Mouse (Mus musculus) embryonic facial prominence, embryonic 14.5 days (tissue): ENCODE data around the gene Pih1d3. TPM values are rescaled to one million over a fixed set of nuclear protein-coding genes. Genes with fewer than 3 reads are reported as not detected.
A peak's percentile ranks its signal among the peaks of the same experiment; 100 is the strongest.

Source experiments
- ATAC-seq: fragments of 200-750 bp; cut with Nextera tagmentation; 2 replicates; pipeline ENCODE4 v1.8.0; 2017; ENCODE audit warnings: low read depth, moderate number of reproducible peaks, moderate TSS enrichment
- DNase-seq: peaks from one replicate; pipeline ENCODE4 v3.0.0-alpha.2; 2015; ENCODE audit warnings: low spot score
- H3K27ac ChIP-seq: fragments of 300-500 bp; sonication (generic); replicated peaks from 2 replicates; pipeline ENCODE4 v1.5.1; 2014; ENCODE audit warnings: low read depth, mild to moderate bottlenecking, low read length, moderate library complexity
- H3K27me3 ChIP-seq: fragments of 300-500 bp; sonication (generic); replicated peaks from 2 replicates; pipeline ENCODE4 v1.6.1; 2014; ENCODE audit warnings: low read length; ENCODE audit not compliant: control insufficient read depth, insufficient read depth
- H3K36me3 ChIP-seq: fragments of 300-500 bp; sonication (generic); 2 replicates; pipeline ENCODE4 v1.6.1; 2014; ENCODE audit warnings: low read length, mixed read lengths; ENCODE audit not compliant: control insufficient read depth, insufficient read depth
- H3K4me1 ChIP-seq: fragments of 300-500 bp; sonication (generic); 2 replicates; pipeline ENCODE4 v1.6.1; 2014; ENCODE audit warnings: antibody characterized with exemption, low read length; ENCODE audit not compliant: control insufficient read depth, insufficient read depth
- H3K4me2 ChIP-seq: fragments of 300-500 bp; sonication (generic); 2 replicates; pipeline ENCODE4 v1.6.1; 2014; ENCODE audit warnings: low read depth, mild to moderate bottlenecking, low read length, moderate library complexity, mixed read lengths
- H3K4me3 ChIP-seq: fragments of 300-500 bp; sonication (generic); 2 replicates; pipeline ENCODE4 v1.5.1; 2014; ENCODE audit warnings: low read depth, mild to moderate bottlenecking, low read length
- H3K9ac ChIP-seq: fragments of 300-500 bp; sonication (generic); 2 replicates; pipeline ENCODE4 v1.6.1; 2014; ENCODE audit warnings: low read depth, mild to moderate bottlenecking, low read length, moderate library complexity, mixed read lengths
- H3K9me3 ChIP-seq: fragments of 300-500 bp; sonication (generic); 2 replicates; pipeline ENCODE4 v1.6.1; 2016; ENCODE audit warnings: low read length; ENCODE audit not compliant: control insufficient read depth
- WGBS: fragments of 180-500 bp; shearing (Covaris S2); extraction: QIAGEN DNeasy Blood & Tissue Kit; methylation state at CpG from one replicate; pipeline ENCODE4 v1.1.7; 2014; 5-methylcytosine and 5-hydroxymethylcytosine counted together
- polyA plus RNA-seq: library from polyadenylated mRNA; unstranded; fragments of >200 nt; fragmentation: Nextera tagmentation; extraction: Ambion mirVana; gene quantifications from 2 replicates; pipeline ENCODE4 v1.2.1, GENCODE M21; 2014

Gene Pih1d3
- polyA plus RNA-seq, 1 experiment from 2014 or later, result not detected

DNA sequence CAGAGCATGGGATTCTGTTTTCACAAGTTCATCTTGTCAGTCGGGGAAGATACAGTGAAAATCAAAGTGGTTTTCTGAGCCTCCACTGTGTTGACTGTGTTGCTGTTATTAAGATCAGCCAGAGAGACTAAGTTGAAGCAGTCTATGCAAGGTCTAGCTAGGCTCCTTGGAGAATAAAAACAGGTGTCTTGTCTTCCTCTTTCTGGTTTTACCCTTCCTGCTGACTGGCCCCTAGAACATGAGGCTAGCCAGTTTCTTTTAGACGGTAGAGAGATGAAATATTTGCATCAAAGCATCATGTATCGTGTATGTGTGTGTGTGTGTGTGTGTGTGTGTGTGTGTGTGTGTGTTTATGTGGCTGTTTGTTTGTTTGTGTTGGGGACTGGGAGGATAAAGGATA is 16.9 kb upstream of the Pih1d3 start:
- Histone ChIP-seq H3K9ac (no peak overlapping the region), H3K27ac (no peak overlapping the region), H3K9me3 (no peaks in the 10 kb centered on the region), H3K36me3 (no peaks in the 10 kb centered on the region), H3K4me1 (no peaks in the 10 kb centered on the region), H3K27me3 (no peaks in the 10 kb centered on the region), H3K4me3 (no peak overlapping the region), H3K4me2 (no peak overlapping the region)
- ATAC-seq (no peak), DNase-seq (no peak)
- WGBS, result 81% methylated on average over 3 of the region's 3 CpGs

DNA sequence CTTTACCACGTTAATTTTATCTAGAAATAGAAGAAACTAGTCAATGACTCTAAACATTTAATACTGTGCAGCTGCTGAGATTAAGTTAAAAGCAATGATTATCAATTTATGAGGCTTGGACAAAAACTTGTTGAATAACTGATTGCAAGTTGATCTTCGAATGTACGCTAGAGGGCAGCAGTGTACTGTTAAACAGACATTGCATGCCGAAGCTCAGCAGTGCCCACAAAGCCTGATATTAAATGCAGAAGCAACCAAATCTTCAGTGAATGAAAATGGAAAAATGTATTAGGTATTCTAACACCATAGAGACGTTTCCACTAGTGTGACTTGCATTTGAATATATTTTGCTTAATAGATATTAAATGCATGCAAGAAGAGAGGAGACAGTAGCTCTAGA is 12.5 kb upstream of the Pih1d3 start:
- Histone ChIP-seq H3K4me1 (no peaks in the 10 kb centered on the region), H3K27ac (no peak overlapping the region), H3K9ac (no peak overlapping the region), H3K4me2 (no peak overlapping the region), H3K4me3 (no peak overlapping the region), H3K36me3 (no peaks in the 10 kb centered on the region), H3K9me3 (no peaks in the 10 kb centered on the region), H3K27me3 (no peaks in the 10 kb centered on the region)
- DNase-seq (peak; percentile 83), ATAC-seq (no peak)
- under 1% methylated on average over 5 of the region's 5 CpGs for WGBS

DNA sequence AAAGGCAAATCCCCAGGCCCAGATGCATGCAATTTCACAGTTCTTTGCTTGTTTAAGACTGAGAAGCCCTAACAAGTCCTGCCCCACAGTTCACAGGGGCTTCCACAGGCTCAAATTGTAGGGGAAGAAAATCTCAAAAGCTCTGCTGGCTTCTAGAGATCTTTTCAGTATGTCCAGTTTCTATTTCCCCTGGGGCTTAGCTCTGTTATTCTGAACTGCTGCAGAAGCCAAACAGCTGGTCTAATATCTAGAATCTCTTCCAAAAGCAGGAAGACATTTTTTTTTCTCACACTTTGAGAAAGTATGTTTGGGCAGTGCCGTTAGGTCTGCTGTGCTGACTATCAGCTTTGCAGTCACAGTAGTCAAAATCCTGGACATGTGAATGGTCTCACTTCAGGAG is 7.8 kb upstream of the Pih1d3 start:
- Histone ChIP-seq H3K4me2 (no peak overlapping the region), H3K27ac (no peak overlapping the region), H3K36me3 (no peaks in the 10 kb centered on the region), H3K9ac (no peak overlapping the region), H3K9me3 (no peaks in the 10 kb centered on the region), H3K4me3 (no peak overlapping the region), H3K4me1 (no peaks in the 10 kb centered on the region), H3K27me3 (no peaks in the 10 kb centered on the region)
- WGBS, result 61% methylated on average over 1 of the region's 1 CpGs
- DNase-seq (no peak), ATAC-seq (no peak)

DNA sequence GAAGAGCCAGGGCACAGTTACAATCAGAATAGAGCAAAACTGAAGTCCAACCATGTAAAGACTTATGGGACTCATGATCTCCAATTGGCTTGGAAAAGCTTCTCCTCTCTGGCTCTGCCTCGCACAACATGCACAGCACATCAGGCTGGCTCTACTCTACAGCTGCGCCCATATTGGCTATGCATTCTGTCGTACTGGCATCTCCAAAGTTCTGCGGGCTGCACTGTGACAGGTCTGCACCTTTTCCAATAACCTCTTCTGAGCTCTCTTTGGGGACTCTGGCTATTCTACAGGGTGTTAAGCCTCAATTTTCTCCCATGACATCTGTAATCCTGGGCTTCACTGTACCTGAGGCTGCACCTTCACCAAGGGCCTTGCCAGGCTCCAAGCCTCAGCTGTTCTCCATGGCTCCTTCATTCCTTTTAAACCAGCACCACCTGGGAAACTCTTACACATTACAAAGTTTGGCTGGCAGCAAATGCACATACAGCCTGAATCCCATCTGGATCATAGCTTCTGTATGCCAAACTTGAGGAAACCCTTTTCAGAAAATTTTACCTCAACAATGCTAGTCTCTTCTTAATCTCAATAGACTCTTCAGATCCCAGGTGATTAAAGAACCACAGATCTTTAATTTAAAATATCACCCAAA is 1.9 kb upstream of the Pih1d3 start:
- Histone ChIP-seq H3K4me2 (no peak overlapping the region), H3K4me3 (no peak overlapping the region), H3K9ac (no peak overlapping the region), H3K36me3 (no peaks in the 10 kb centered on the region), H3K27ac (no peak overlapping the region), H3K9me3 (no peaks in the 10 kb centered on the region), H3K4me1 (no peaks in the 10 kb centered on the region), H3K27me3 (no peaks in the 10 kb centered on the region)
- 96% methylated on average over 4 of the region's 4 CpGs for WGBS
- DNase-seq, result no peak
- ATAC-seq, result no peak

- no peak overlapping the region for H3K4me2 ChIP-seq
- peak; percentile 47 for DNase-seq
These were observed 10.8 kb downstream of the Pih1d3 start for GRCm38 (mm10) chr1:31233319-31234036.

DNA sequence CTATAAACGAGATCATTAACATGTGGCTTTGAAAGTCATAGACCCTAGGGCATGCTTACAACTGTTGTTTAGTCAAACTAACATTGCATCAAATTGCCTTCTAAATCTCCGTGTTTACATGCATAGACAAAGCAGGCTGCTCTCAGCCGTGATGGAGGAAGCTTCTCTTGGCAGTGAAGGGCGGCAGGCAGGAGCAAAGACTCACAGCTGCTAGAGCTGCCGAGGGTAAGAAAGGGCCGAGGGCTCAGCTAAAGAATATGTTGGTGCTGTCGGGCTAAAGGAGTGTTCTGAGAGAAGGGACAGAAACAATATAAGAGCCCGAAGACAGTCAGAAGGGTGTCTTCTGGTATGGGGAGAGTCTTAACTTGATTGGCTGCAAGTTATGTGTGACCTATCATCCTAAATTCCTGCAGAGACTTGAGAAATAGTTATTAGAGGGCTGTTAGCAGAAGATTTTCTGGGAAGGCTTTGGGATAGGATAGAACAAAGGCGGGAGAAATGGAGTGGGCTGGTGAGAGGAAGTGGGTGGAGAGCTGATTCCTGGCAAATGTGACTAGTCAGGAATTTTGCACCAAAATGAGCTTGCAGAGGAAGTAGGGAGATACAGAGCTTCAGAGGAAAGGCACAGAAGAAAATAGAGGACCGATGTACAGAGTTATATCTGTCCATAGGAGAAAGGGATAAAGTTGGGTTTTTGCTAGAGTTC is 37.7 kb downstream of the Pih1d3 start:
- WGBS, result 70% methylated on average over 10 of the region's 10 CpGs
- Histone ChIP-seq H3K27ac (no peak overlapping the region), H3K36me3 (no peaks in the 10 kb centered on the region), H3K27me3 (no peaks in the 10 kb centered on the region), H3K4me3 (no peak overlapping the region), H3K4me1 (no peaks in the 10 kb centered on the region), H3K9me3 (no peaks in the 10 kb centered on the region), H3K9ac (no peak overlapping the region), H3K4me2 (no peak overlapping the region)
- no peak for DNase-seq
- no peak for ATAC-seq

More at GRCm38 (mm10) chr1:31233319-31234036, 10.8 kb downstream of the Pih1d3 start:
- peak; percentile 79 for ATAC-seq
- Histone ChIP-seq H3K4me3 (no peak overlapping the region), H3K36me3 (no peaks in the 10 kb centered on the region), H3K27ac (no peak overlapping the region), H3K4me1 (no peaks in the 10 kb centered on the region), H3K27me3 (no peaks in the 10 kb centered on the region), H3K9ac (no peak overlapping the region), H3K9me3 (no peaks in the 10 kb centered on the region)

Other genes starting within 250 kb of the Pih1d3 start
- not detected in 2 replicates for gene AC153137.1, start 244.9 kb upstream of the Pih1d3 start, polyA plus RNA-seq
- gene Lgsn, start 46.4 kb upstream of the Pih1d3 start, polyA plus RNA-seq, result not detected in 2 replicates
- gene 4931428L18Rik, start 154 bp upstream of the Pih1d3 start, polyA plus RNA-seq, result not detected in 2 replicates